Mouse (Mus musculus) hindbrain, embryonic 10.5 days (tissue): ENCODE results near the gene Rtp4. TPM values are rescaled to one million over a fixed set of nuclear protein-coding genes. Genes with fewer than 3 reads are reported as not detected.

ENCODE experiments used
- DNase-seq: peaks from one replicate; pipeline ENCODE4 v3.0.0-alpha.2; 2017; ENCODE audit warnings: low spot score
- H3K27ac ChIP-seq: fragments of 300-500 bp; sonication (generic); 2 replicates; pipeline ENCODE4 v1.5.1; 2016; ENCODE audit warnings: mild to moderate bottlenecking, moderate library complexity
- H3K27me3 ChIP-seq: fragments of 300-500 bp; sonication (generic); 2 replicates; pipeline ENCODE4 v1.6.1; 2016; ENCODE audit warnings: mild to moderate bottlenecking; ENCODE audit not compliant: poor library complexity, insufficient read depth, severe bottlenecking
- H3K36me3 ChIP-seq: fragments of 300-500 bp; sonication (generic); 2 replicates; pipeline ENCODE4 v1.6.1; 2016; ENCODE audit warnings: mild to moderate bottlenecking, moderate library complexity
- H3K4me1 ChIP-seq: fragments of 300-500 bp; sonication (generic); replicated peaks from 2 replicates; pipeline ENCODE4 v1.6.1; 2016; ENCODE audit warnings: mild to moderate bottlenecking
- H3K4me3 ChIP-seq: fragments of 300-500 bp; sonication (generic); 2 replicates; pipeline ENCODE4 v1.5.1; 2016; ENCODE audit warnings: mild to moderate bottlenecking, moderate library complexity
- H3K9me3 ChIP-seq: fragments of 300-500 bp; sonication (generic); 2 replicates; pipeline ENCODE4 v1.6.1; 2016; ENCODE audit warnings: mild to moderate bottlenecking, moderate library complexity
- WGBS: fragments of 180-500 bp; shearing (Covaris S2); methylation state at CpG from one replicate; pipeline ENCODE4 v1.1.7; 2016; 5-methylcytosine and 5-hydroxymethylcytosine counted together
- polyA plus RNA-seq: library from polyadenylated mRNA; unstranded; fragments of >200 nt; fragmentation: Nextera tagmentation; extraction: Ambion mirVana; gene quantifications from 2 replicates; pipeline ENCODE4 v1.2.1, GENCODE M21; 2016

Gene Rtp4
- polyA plus RNA-seq, 1 experiment from 2014 or later: 1.5 TPM

- Histone ChIP-seq H3K4me1 (no peaks in the 10 kb centered on the region), H3K27ac (no peak overlapping the region), H3K27me3 (no peaks in the 10 kb centered on the region), H3K4me3 (no peak overlapping the region), H3K9me3 (no peaks in the 10 kb centered on the region), H3K36me3 (no peaks in the 10 kb centered on the region)
- 90% methylated on average over 18 of the region's 18 CpGs for WGBS
- no peak for DNase-seq
These were observed 31.0 kb downstream of the Rtp4 start for GRCm38 (mm10) chr16:23550981-23551582.

- no peak overlapping the region for H3K4me3 ChIP-seq
- 92% methylated on average over 5 of the region's 5 CpGs for WGBS
- no peak for DNase-seq
- no peaks in the 10 kb centered on the region for H3K9me3 ChIP-seq
- H3K27ac ChIP-seq: no peak overlapping the region
- no peaks in the 10 kb centered on the region for H3K36me3 ChIP-seq
- no peaks in the 10 kb centered on the region for H3K4me1 ChIP-seq
- H3K27me3 ChIP-seq: no peaks in the 10 kb centered on the region
These were observed 34.6 kb downstream of the Rtp4 start for GRCm38 (mm10) chr16:23554673-23555072.

GRCm38 (mm10) chr16:23557195-23557594 is 37.1 kb downstream of the Rtp4 start:
- no peaks in the 10 kb centered on the region for H3K27me3 ChIP-seq
- no peak overlapping the region for H3K4me3 ChIP-seq
- WGBS: 89% methylated on average over 5 of the region's 5 CpGs
- no peaks in the 10 kb centered on the region for H3K9me3 ChIP-seq
- DNase-seq: no peak
- H3K36me3 ChIP-seq: no peaks in the 10 kb centered on the region
- no peaks in the 10 kb centered on the region for H3K4me1 ChIP-seq
- H3K27ac ChIP-seq: no peak overlapping the region

- Histone ChIP-seq H3K4me3 (no peak overlapping the region), H3K4me1 (no peaks in the 10 kb centered on the region), H3K27ac (no peak overlapping the region), H3K27me3 (no peaks in the 10 kb centered on the region), H3K36me3 (no peaks in the 10 kb centered on the region), H3K9me3 (no peaks in the 10 kb centered on the region)
- WGBS: 83% methylated on average over 2 of the region's 2 CpGs
- no peak for DNase-seq
These were observed 37.6 kb downstream of the Rtp4 start for GRCm38 (mm10) chr16:23557669-23558068.

- H3K27ac ChIP-seq: no peak overlapping the region
- DNase-seq: no peak
- no peak overlapping the region for H3K4me3 ChIP-seq
- H3K27me3 ChIP-seq: no peaks in the 10 kb centered on the region
- no peaks in the 10 kb centered on the region for H3K4me1 ChIP-seq
- H3K36me3 ChIP-seq: no peaks in the 10 kb centered on the region
- H3K9me3 ChIP-seq: no peaks in the 10 kb centered on the region
- 77% methylated on average over 4 of the region's 4 CpGs for WGBS
These were observed 48.4 kb downstream of the Rtp4 start for GRCm38 (mm10) chr16:23568369-23568958.

GRCm38 (mm10) chr16:23574561-23574960 is 54.5 kb downstream of the Rtp4 start:
- Histone ChIP-seq H3K27me3 (no peaks in the 10 kb centered on the region), H3K4me1 (no peaks in the 10 kb centered on the region), H3K36me3 (no peaks in the 10 kb centered on the region), H3K27ac (no peak overlapping the region), H3K4me3 (no peak overlapping the region), H3K9me3 (no peaks in the 10 kb centered on the region)
- DNase-seq: no peak
- 72% methylated on average over 2 of the region's 2 CpGs for WGBS

GRCm38 (mm10) chr16:23591119-23592105 is 71.3 kb downstream of the Rtp4 start:
- Histone ChIP-seq H3K27ac (no peak overlapping the region), H3K9me3 (no peaks in the 10 kb centered on the region; the same call in 1 of the 2 replicates), H3K36me3 (no peaks in the 10 kb centered on the region), H3K4me3 (no peak overlapping the region), H3K27me3 (no peaks in the 10 kb centered on the region), H3K4me1 (no peaks in the 10 kb centered on the region)
- 89% methylated on average over 5 of the region's 5 CpGs for WGBS
- no peak for DNase-seq

- no peak for DNase-seq
- Histone ChIP-seq H3K4me1 (no peaks in the 10 kb centered on the region), H3K4me3 (no peak overlapping the region), H3K27ac (no peak overlapping the region), H3K27me3 (no peaks in the 10 kb centered on the region), H3K9me3 (no peaks in the 10 kb centered on the region; the same call in 1 of the 2 replicates), H3K36me3 (no peaks in the 10 kb centered on the region)
These were observed 72.4 kb downstream of the Rtp4 start for GRCm38 (mm10) chr16:23592501-23592900.

- DNase-seq: no peak
- no peak overlapping the region for H3K4me3 ChIP-seq
- H3K4me1 ChIP-seq: no peaks in the 10 kb centered on the region
- H3K27me3 ChIP-seq: no peaks in the 10 kb centered on the region
- H3K27ac ChIP-seq: no peak overlapping the region
- H3K36me3 ChIP-seq: no peaks in the 10 kb centered on the region
- 86% methylated on average over 3 of the region's 3 CpGs for WGBS
- no peaks in the 10 kb centered on the region for H3K9me3 ChIP-seq
These were observed 76.6 kb downstream of the Rtp4 start for GRCm38 (mm10) chr16:23596696-23597095.

- DNase-seq: no peak
- Histone ChIP-seq H3K4me3 (no peak overlapping the region), H3K27me3 (no peaks in the 10 kb centered on the region), H3K4me1 (no peaks in the 10 kb centered on the region), H3K27ac (no peak overlapping the region), H3K36me3 (no peaks in the 10 kb centered on the region), H3K9me3 (no peaks in the 10 kb centered on the region)
These were observed 77.9 kb downstream of the Rtp4 start for GRCm38 (mm10) chr16:23597968-23598367.

GRCm38 (mm10) chr16:23606220-23606619 is 86.1 kb downstream of the Rtp4 start:
- no peak for DNase-seq
- Histone ChIP-seq H3K27ac (no peak overlapping the region), H3K36me3 (no peaks in the 10 kb centered on the region), H3K9me3 (no peaks in the 10 kb centered on the region), H3K4me1 (0 out of 2 replicates have a peak, but pooled peaks cover 3% of the 10 kb centered on the region), H3K27me3 (no peaks in the 10 kb centered on the region), H3K4me3 (no peak overlapping the region)
- WGBS: 87% methylated on average over 2 of the region's 2 CpGs

- no peak overlapping the region for H3K4me3 ChIP-seq
- H3K27me3 ChIP-seq: no peaks in the 10 kb centered on the region
- no peaks in the 10 kb centered on the region for H3K9me3 ChIP-seq
- no peaks in the 10 kb centered on the region for H3K36me3 ChIP-seq
- 0 out of 2 replicates have a peak, but pooled peaks cover 3% of the 10 kb centered on the region for H3K4me1 ChIP-seq
- DNase-seq: no peak
- WGBS: 92% methylated on average over 7 of the region's 7 CpGs
- no peak overlapping the region for H3K27ac ChIP-seq
These were observed 86.6 kb downstream of the Rtp4 start for GRCm38 (mm10) chr16:23606651-23607050.

- Histone ChIP-seq H3K4me3 (no peak overlapping the region), H3K27ac (no peak overlapping the region), H3K4me1 (0 out of 2 replicates have a peak, but pooled peaks cover 3% of the 10 kb centered on the region), H3K36me3 (no peaks in the 10 kb centered on the region), H3K27me3 (no peaks in the 10 kb centered on the region), H3K9me3 (no peaks in the 10 kb centered on the region)
- 39% methylated on average over 1 of the region's 1 CpGs for WGBS
- DNase-seq: no peak
These were observed 87.9 kb downstream of the Rtp4 start for GRCm38 (mm10) chr16:23607911-23608410.
